Mouse (Mus musculus) lung, postnatal 14 days (tissue): ENCODE data around the gene Cdc25a.

Experiments
- DNase-seq: peaks from one replicate; pipeline ENCODE4 v3.0.0; 2021

The Cdc25a gene

GRCm38 (mm10) chr9:109939401-109939800, 64.0 kb downstream of the Cdc25a start:
- DNase-seq, result no peak

GRCm38 (mm10) chr9:109942796-109943195, 67.4 kb downstream of the Cdc25a start:
- no peak for DNase-seq
